Mouse (Mus musculus) heart, postnatal 4 days (tissue): ENCODE measurements at regions not wholly inside any gene's neighbourhood (a gene's known extent, or its start where the extent isn't known, plus 50 kb on each side); places are given as distances from the start of the nearest gene placed in this dataset.

Source experiments
- DNase-seq: peaks from one replicate; pipeline ENCODE4 v3.0.0; 2021

GRCm38 (mm10) chrX:51913247-51913646, 59.3 kb downstream of the 1700080O16Rik start:
- peak; percentile 74 for DNase-seq

DNA sequence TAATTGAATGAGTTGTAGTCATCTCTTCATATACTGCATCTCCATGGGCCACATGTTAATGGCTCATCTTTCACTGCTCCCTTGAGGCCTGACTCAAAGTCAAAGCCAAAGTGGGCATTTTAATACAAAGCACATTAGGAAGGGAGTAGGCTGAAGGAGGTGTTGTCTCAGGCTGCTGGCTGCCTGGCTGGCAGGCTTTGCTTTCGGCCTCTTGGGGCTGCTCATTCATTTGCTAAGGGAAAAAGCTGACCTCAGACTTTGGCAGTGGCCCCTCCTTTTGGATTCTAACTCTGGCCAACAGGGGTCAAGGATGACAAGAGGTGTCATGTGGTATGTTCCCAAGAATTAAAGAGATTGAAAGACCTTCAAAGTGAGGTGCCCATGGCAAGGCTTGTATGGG, 61.0 kb downstream of the 1700080O16Rik start:
- peak; percentile 8 for DNase-seq

DNA sequence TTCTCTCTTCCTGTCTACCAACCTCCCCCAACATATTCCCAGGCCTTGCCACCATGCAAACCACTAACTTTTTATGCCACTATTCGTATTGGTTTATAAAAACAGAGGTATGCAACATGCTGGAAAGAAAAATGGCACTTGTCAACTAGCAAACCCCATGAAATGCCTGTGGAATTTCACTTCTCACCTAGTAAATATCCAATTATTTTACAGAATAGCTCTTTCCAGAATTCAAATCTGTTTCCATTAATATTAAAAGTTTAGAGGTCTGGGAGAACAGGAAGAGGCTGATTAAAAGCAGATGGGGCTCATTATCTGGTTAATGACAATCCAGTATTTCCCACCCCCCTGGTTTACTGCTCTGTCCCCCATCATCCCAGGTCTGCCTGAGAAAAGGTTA, 62.0 kb downstream of the 1700080O16Rik start:
- no peak for DNase-seq

GRCm38 (mm10) chrX:51898445-51898844, 74.1 kb downstream of the 1700080O16Rik start:
- no peak for DNase-seq

DNA sequence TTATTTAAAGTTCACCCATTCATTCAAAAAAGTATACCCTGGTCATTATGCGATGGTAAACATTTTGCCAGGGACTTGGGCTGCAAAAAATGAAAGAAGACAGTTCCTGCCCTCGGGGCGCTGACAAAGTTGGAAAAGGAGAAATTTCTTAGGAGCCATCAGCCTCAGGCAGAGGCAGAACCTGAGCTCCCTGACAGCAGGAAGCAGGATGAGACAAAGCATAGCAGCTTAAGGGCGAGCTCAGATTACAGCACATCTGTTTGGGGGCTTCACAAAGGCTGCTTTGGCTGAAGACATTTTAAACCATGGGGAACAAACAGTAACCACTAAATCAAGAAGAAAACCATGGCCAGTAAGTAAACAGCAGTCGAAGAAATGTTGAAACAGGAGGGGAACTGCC, 75.5 kb downstream of the 1700080O16Rik start:
- DNase-seq = no peak

DNA sequence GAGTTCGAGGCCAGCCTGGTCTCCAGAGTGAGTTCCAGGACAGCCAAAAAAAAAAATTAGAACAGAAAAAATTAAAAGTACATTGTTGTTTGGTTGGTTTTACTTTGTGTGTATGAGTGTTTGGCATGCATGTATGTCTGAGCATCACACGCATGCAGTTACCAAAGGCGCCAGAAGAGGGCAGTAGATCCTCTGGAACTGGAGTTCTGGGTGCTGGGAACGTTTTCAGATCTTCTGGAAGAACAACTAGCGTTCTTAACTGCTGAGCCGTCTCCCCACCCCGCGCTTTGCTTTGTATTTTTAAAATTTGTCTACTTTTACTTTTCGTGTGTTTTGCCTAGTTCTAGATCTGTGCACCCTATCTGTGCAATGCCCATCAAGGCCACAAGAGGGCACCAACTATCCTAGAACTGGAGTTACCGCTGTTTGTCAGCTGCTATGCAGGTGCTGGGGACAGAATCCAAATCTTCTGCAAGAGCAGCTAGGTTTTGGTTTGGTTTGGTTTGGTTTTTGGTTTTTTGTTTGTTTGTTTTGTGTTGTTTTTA, 76.9 kb downstream of the 1700080O16Rik start:
- DNase-seq = no peak

DNA sequence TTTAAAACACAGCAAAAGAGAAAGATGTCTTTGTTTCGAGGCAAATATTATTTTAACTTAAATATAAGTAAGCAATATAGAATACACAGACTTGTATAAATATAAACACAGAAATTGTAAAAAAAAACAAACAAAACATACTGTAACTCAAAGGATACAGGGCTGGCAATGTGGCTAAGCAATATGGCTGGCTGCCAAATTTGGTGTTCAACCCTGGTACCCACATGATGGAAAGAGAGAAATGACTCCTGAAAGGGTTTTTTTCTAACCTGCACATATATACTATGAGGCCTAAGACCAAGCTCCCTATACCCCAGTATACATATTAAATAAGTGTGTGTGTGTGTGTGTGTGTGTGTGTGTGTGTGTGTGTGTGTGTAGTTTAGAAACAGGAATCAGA, 79.9 kb downstream of the 1700080O16Rik start:
- no peak for DNase-seq

DNA sequence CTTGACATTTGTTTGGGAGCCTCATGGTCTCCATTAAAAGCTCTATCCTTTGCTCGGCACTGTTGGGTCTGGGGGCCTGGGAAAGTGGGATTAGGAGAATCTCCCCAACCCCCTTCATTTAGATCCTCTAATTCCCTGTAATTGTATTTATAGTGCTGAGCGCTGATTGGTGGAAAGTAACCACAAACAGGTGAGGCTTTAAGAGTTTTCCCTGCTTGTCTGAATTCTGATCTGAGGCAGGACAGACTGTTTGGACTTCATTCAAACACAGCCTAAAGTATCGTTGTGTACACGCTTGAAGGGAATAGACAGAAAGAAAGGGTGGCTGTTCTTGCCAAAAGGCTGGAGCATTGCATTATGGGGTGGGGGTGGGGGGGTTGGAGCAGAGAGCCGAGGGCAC, 85.1 kb upstream of the Usp26 start:
- DNase-seq = no peak
